Mouse (Mus musculus) embryonic facial prominence, embryonic 13.5 days (tissue): ENCODE data around the gene Rnf31. TPM values are rescaled to one million over a fixed set of nuclear protein-coding genes. Genes with fewer than 3 reads are reported as not detected.

ENCODE experiments used
- ATAC-seq: fragments of 200-750 bp; cut with Nextera tagmentation; 2 replicates; pipeline ENCODE4 v1.8.0; 2017; ENCODE audit warnings: low read depth; ENCODE audit not compliant: insufficient number of reproducible peaks, insufficient read depth, low FRiP score, low TSS enrichment
- H3K27ac ChIP-seq: fragments of 300-500 bp; sonication (generic); 2 replicates; pipeline ENCODE4 v1.5.1; 2015; ENCODE audit warnings: moderate library complexity, mild to moderate bottlenecking, inconsistent platforms
- H3K27me3 ChIP-seq: fragments of 300-500 bp; sonication (generic); 2 replicates; pipeline ENCODE4 v1.6.1; 2015; ENCODE audit warnings: mild to moderate bottlenecking, inconsistent platforms
- H3K36me3 ChIP-seq: fragments of 300-500 bp; sonication (generic); 2 replicates; pipeline ENCODE4 v1.6.1; 2015; ENCODE audit warnings: mild to moderate bottlenecking, inconsistent platforms
- H3K4me1 ChIP-seq: fragments of 300-500 bp; sonication (generic); 2 replicates; pipeline ENCODE4 v1.6.1; 2015; ENCODE audit warnings: inconsistent platforms
- H3K4me2 ChIP-seq: fragments of 300-500 bp; sonication (generic); 2 replicates; pipeline ENCODE4 v1.6.1; 2015; ENCODE audit warnings: moderate library complexity, mild to moderate bottlenecking, inconsistent platforms
- H3K4me3 ChIP-seq: fragments of 300-500 bp; sonication (generic); 2 replicates; pipeline ENCODE4 v1.5.1; 2015; ENCODE audit warnings: mild to moderate bottlenecking, inconsistent platforms
- H3K9ac ChIP-seq: fragments of 300-500 bp; sonication (generic); 2 replicates; pipeline ENCODE4 v1.6.1; 2015; ENCODE audit warnings: mild to moderate bottlenecking, inconsistent platforms
- H3K9me3 ChIP-seq: fragments of 300-500 bp; sonication (generic); 2 replicates; pipeline ENCODE4 v1.6.1; 2016; ENCODE audit warnings: inconsistent platforms
- WGBS: fragments of 180-500 bp; shearing (Covaris S2); methylation state at CpG from one replicate; pipeline ENCODE4 v1.1.7; 2015; ENCODE audit warnings: mixed read lengths; 5-methylcytosine and 5-hydroxymethylcytosine counted together
- polyA plus RNA-seq: library from polyadenylated mRNA; unstranded; fragments of >200 nt; fragmentation: Nextera tagmentation; extraction: Ambion mirVana; gene quantifications from 2 replicates; pipeline ENCODE4 v1.2.1, GENCODE M21; 2015

Gene Rnf31
- polyA plus RNA-seq, 1 experiment from 2014 or later: 17.6 TPM

DNA sequence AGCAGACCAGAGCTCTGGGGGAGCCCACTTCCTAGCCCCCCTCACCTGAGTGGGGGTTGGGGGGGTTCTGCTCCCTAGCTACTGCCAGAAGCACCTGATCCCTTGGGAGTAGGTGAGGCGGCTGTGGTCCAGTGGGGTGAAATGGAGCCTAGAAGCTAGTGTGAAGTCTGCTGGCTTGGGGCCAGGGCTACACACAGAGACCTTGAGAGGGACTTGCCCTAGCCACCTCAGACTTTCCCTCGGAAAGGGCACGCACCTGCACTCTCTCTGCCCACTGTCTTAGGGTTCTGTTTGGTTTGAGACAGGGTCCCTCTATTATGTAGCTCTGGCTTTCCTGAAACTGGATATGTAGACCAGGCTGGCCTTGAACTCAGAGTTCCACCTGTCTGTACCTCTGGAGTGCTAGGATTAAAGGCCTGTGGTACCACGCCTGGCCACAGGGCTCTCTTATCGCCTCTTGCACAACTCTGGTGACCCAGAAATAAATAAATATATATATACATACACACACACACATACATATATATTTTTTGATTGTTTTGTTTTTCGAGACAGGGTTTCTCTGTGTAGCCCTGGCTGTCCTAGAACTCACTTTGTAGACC, 12.7 kb upstream of the Rnf31 start:
- peak overlapping the region; percentile 73 for H3K4me2 ChIP-seq
- no peaks in the 10 kb centered on the region for H3K9me3 ChIP-seq
- peaks cover 26% of the 10 kb centered on the region for H3K36me3 ChIP-seq
- no peaks in the 10 kb centered on the region for H3K27me3 ChIP-seq
- H3K4me3 ChIP-seq: peak overlapping the region; percentile 82
- peaks cover 14% of the 10 kb centered on the region for H3K4me1 ChIP-seq
- WGBS: 27% methylated on average over 6 of the region's 6 CpGs
- H3K27ac ChIP-seq: peak overlapping the region; percentile 78
- peak; percentile 34 for ATAC-seq
- peak overlapping the region; percentile 95 for H3K9ac ChIP-seq

DNA sequence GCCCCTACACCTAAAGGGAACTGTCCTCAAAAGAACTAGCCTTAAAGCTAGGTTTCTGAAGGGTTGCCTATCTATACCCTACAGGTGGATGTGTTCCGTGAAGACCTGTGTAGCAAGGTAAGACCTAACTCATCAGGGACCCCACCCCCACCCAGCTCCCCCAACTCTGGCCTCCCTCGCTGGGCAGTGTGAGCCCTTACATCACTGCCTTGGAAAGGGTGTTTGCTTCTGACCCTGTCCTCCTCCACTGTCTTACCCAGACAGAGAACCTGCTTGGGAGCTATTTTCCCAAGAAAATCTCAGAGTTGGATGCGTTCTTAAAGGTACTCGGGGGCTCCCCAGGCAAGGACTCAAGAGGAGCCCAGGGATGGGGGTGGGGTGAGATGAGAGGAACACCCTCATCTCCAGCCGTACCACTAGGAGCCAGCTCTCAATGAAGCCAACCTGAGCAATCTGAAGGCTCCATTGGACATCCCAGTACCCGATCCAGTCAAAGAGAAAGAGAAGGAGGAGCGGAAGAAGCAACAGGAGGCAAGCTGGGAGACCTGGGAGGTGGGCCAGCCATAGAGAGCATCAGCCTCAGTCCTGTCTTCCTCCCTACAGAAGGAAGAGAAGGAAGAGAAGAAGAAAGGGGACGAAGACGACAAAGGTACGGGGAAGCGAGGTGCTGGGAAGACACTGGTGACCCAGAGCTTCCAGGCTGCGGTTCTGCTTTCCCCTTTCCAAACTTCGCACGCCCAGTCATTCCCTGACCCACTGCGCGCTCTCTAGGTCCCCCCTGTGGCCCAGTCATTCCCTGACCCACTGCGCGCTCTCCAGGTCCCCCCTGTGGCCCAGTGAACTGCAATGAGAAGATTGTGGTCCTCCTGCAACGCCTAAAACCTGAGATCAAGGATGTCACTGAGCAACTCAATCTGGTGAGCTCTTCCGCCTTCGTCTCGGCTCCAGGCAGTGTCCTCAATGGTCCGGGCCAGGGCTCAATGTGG, 11.7 kb upstream of the Rnf31 start:
- H3K27me3 ChIP-seq: peaks cover 7% of the 10 kb centered on the region; the same call in 1 of the 2 replicates
- H3K36me3 ChIP-seq: peaks cover 26% of the 10 kb centered on the region
- H3K9me3 ChIP-seq: no peaks in the 10 kb centered on the region
- H3K4me1 ChIP-seq: peaks cover 20% of the 10 kb centered on the region
- H3K9ac ChIP-seq: no peak overlapping the region; the same call in 1 of the 2 replicates
- 0 out of 2 replicates have a peak overlapping the region, but pooled peaks have one; percentile 3 for H3K4me3 ChIP-seq
- ATAC-seq: no peak
- 84% methylated on average over 23 of the region's 23 CpGs for WGBS
- no peak overlapping the region for H3K27ac ChIP-seq
- H3K4me2 ChIP-seq: 0 out of 2 replicates have a peak overlapping the region, but pooled peaks have one; percentile 73

DNA sequence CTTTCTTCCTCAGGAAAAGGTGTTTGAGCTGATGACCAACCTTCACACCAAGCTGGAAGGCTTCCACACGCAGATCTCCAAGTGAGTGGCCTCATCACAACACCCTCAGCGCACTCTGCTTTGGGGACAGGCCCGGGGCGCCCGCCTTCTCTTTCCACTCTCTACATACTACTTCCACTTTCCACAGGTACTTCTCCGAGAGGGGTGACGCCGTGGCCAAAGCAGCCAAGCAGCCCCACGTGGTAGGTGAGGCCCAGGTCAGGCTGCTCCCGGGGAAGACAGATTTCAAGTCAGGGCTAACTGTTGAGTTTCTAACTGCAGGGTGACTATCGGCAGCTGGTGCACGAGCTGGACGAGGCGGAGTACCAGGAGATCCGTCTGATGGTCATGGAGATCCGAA, 10.8 kb upstream of the Rnf31 start:
- Histone ChIP-seq H3K9ac (no peak overlapping the region), H3K4me1 (peaks cover 24% of the 10 kb centered on the region), H3K27me3 (peaks cover 9% of the 10 kb centered on the region; the same call in 1 of the 2 replicates), H3K4me2 (no peak overlapping the region), H3K36me3 (peaks cover 26% of the 10 kb centered on the region), H3K27ac (no peak overlapping the region), H3K9me3 (no peaks in the 10 kb centered on the region), H3K4me3 (no peak overlapping the region)
- WGBS: 96% methylated on average over 16 of the region's 16 CpGs
- no peak for ATAC-seq

DNA sequence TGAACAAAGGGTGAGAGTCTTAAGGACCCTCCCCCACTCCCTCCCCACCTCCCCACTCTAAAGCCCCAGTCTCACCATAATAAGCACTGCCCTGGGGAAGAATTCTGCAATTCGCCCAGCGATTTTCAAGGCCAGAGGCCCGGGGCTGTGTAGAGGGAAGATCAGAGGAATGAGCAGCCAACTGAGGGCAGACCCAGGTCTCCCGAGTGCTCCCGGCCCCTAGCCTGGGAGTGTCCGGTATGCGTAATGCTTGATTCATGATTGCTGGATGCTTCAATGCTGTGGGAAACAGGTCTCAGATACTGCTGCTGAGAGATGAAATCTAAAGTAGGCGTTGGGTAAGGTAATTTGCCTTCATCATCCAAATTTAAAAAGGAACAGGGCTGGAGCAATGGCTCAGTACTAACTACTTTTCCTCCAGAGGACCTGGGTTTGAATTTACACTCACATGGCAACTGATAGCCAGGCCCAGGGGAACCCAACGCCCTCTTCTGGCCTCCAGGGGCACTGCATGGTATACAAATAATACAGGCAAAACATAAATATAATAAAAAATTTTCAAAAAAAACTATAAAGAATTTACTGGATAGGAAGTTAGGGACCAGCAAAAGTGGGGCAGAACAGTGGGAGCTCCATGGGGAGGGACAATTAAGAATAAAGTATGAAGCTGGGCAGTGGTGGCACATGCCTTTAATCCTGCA, 9.4 kb upstream of the Rnf31 start:
- H3K27ac ChIP-seq: no peak overlapping the region

DNA sequence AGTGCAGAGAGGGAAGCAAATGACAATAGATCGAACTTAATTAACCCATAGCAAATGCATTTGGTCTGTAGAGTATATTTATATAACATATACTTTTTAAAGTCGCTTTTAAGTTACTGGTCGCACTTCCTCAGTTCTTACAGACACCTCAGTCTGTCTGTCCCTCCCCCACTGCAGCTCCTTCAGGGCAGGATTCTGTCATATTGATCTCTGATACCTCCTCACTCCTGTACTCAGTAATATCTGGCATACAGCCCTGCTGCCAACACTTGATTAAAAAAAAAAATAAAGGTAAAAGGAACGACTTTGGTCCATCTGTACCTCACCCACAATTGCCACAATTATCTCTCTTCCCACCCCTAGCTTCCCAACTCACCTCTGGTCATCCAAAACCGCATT, 7.2 kb upstream of the Rnf31 start:
- WGBS: 36% methylated on average over 5 of the region's 5 CpGs

More for the DNA sequence above, 9.4 kb upstream of the Rnf31 start:
- Histone ChIP-seq H3K4me3 (no peak overlapping the region), H3K4me2 (no peak overlapping the region), H3K36me3 (peaks cover 28% of the 10 kb centered on the region), H3K27me3 (peaks cover 9% of the 10 kb centered on the region; the same call in 1 of the 2 replicates), H3K9me3 (no peaks in the 10 kb centered on the region), H3K4me1 (peaks cover 24% of the 10 kb centered on the region), H3K9ac (no peak overlapping the region)
- ATAC-seq: no peak
- WGBS: 68% methylated on average over 9 of the region's 9 CpGs

DNA sequence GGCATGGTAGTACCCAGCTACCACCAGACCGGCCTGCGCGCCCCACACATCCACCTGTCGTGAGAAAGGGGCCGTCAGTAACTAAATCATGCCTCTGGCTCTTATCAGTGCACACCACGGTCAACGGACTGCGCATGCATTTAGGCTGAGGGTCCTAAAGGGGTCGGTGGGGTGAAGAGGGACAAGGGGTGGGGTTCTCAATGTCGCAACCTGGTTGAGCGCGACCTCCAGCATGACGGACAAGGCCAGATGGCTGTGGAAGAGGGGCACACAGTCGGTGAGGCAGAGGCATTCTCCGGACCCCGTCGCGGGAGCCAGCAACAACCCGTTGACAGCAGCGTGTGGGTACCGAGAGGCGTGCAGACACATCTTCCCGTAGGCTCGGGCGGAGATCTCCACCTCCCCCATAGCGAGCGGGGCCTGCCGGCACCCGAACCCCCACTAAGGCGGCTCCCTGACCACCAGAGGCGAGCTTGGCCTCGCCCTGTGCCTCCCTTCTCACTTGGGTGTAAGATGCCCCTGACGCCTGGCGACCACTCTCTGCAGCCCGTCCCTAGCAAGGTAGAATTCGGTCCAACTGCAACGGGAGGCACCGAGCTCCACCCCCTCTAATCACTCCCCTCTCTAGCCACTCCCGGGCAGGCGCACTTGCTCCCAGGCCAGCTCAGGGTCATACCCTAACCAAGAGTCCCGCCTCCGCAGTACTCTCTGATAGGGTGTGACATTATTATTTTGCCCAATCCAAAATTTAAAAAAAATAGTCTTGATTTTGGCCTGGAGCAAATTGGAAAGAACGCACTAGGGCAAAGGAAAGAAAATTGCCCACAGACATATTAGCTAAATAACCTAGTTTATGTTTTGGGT, 6.6 kb upstream of the Rnf31 start, which contains the start of gene Emc9:
TSS of gene Emc9 (minus strand) at position 601 of the 864 bp plus-strand sequence.
- Histone ChIP-seq H3K9me3 (no peaks in the 10 kb centered on the region), H3K27ac (no peak within 1 kb of the TSS), H3K4me3 (peak within 1 kb of the TSS; percentile 52), H3K9ac (peak within 1 kb of the TSS; percentile 74), H3K27me3 (peaks cover 9% of the 10 kb centered on the region; the same call in 1 of the 2 replicates), H3K36me3 (peaks cover 48% of the 10 kb centered on the region), H3K4me1 (peaks cover 21% of the 10 kb centered on the region), H3K4me2 (peak within 1 kb of the TSS; percentile 87)
- 2% methylated on average over 43 of the region's 43 CpGs for WGBS
- 0 out of 2 replicates have a peak, but pooled peaks have one; percentile 65 for ATAC-seq

More for the DNA sequence above, 7.2 kb upstream of the Rnf31 start:
- Histone ChIP-seq H3K9me3 (no peaks in the 10 kb centered on the region), H3K27me3 (peaks cover 9% of the 10 kb centered on the region; the same call in 1 of the 2 replicates), H3K27ac (no peak overlapping the region), H3K36me3 (peaks cover 49% of the 10 kb centered on the region), H3K4me1 (peaks cover 16% of the 10 kb centered on the region), H3K4me3 (peak overlapping the region; percentile 52), H3K4me2 (peak overlapping the region; percentile 87), H3K9ac (peak overlapping the region; percentile 74)
- ATAC-seq: no peak

DNA sequence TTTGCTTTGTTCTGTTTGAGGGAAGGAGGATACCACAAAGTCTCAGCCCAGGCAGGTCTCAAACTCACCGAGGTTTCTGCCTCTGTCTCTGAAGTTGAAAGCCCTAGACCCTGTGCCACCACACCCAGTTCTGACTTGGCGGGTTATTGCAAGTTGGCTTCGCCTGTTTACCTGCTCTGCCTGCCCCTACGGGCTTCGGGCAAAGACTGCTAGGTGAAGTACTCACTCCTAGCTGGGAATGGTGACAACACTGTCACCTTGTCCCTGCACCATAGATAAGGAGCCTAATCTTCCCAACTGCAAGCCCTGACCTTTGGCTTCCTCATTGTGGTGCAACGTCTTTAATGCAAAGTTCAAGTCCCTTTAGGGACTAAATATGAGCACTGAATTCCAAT, 5.9 kb upstream of the Rnf31 start:
- H3K4me3 ChIP-seq: peak overlapping the region; percentile 52
- no peak for ATAC-seq

DNA sequence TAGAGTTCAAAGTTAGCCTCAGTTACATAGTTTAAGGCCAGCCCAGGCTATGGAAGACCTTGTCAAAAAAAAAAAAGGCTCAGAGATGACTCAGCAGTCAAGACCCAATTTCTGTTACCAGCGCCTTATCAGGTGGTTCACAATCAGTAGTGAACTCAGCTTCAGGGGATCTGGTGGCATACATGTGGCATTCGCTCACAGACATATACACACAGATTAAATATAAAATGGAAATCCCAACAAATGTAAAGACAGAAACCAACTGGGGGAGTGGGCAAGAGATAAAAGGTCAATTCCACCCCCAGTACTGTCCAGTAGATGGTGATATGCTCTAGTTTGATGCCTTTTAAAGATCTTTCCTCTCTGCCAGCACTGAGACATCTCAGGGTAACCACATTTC, 5.4 kb upstream of the Rnf31 start:
- H3K9me3 ChIP-seq: no peaks in the 10 kb centered on the region
- 94% methylated on average over 2 of the region's 2 CpGs for WGBS
- ATAC-seq: no peak
- H3K36me3 ChIP-seq: peaks cover 36% of the 10 kb centered on the region
- no peak overlapping the region for H3K4me2 ChIP-seq
- no peak overlapping the region for H3K27ac ChIP-seq
- H3K9ac ChIP-seq: no peak overlapping the region
- no peak overlapping the region for H3K4me3 ChIP-seq
- peaks cover 9% of the 10 kb centered on the region; the same call in 1 of the 2 replicates for H3K27me3 ChIP-seq
- peaks cover 27% of the 10 kb centered on the region for H3K4me1 ChIP-seq

More for the DNA sequence above, 5.9 kb upstream of the Rnf31 start:
- H3K4me1 ChIP-seq: peaks cover 27% of the 10 kb centered on the region
- H3K9ac ChIP-seq: no peak overlapping the region
- H3K9me3 ChIP-seq: no peaks in the 10 kb centered on the region
- peaks cover 42% of the 10 kb centered on the region for H3K36me3 ChIP-seq
- 52% methylated on average over 6 of the region's 6 CpGs for WGBS
- H3K27me3 ChIP-seq: peaks cover 9% of the 10 kb centered on the region; the same call in 1 of the 2 replicates
- H3K27ac ChIP-seq: no peak overlapping the region
- peak overlapping the region; percentile 87 for H3K4me2 ChIP-seq

DNA sequence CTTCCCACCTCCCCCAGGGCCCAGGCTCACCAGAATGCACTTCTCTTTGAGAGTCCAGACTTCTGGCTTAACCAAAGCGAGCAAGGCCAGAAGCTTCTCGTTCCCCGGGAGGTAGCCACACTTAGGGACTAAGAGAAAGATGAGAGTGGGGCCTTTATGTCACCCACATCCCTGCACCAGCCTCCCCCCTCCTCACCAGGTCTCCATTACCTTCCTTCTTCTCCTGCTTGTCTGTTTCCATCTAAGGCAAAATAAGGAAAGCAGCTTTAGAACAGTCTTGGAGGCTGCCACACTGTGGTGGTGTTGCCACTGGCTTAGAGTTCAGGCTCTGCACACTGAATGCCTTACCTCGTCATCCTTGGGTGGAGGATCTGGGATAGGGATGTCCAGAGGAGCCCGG, 2.2 kb upstream of the Rnf31 start:
- H3K36me3 ChIP-seq: peaks cover 33% of the 10 kb centered on the region
- H3K9ac ChIP-seq: peak overlapping the region; percentile 27; the same call in 1 of the 2 replicates
- WGBS: 98% methylated on average over 5 of the region's 5 CpGs
- no peak overlapping the region for H3K4me2 ChIP-seq
- no peaks in the 10 kb centered on the region for H3K9me3 ChIP-seq
- H3K27me3 ChIP-seq: peaks cover 7% of the 10 kb centered on the region; the same call in 1 of the 2 replicates
- no peak overlapping the region for H3K4me3 ChIP-seq
- ATAC-seq: no peak
- H3K27ac ChIP-seq: no peak overlapping the region
- peaks cover 42% of the 10 kb centered on the region for H3K4me1 ChIP-seq

DNA sequence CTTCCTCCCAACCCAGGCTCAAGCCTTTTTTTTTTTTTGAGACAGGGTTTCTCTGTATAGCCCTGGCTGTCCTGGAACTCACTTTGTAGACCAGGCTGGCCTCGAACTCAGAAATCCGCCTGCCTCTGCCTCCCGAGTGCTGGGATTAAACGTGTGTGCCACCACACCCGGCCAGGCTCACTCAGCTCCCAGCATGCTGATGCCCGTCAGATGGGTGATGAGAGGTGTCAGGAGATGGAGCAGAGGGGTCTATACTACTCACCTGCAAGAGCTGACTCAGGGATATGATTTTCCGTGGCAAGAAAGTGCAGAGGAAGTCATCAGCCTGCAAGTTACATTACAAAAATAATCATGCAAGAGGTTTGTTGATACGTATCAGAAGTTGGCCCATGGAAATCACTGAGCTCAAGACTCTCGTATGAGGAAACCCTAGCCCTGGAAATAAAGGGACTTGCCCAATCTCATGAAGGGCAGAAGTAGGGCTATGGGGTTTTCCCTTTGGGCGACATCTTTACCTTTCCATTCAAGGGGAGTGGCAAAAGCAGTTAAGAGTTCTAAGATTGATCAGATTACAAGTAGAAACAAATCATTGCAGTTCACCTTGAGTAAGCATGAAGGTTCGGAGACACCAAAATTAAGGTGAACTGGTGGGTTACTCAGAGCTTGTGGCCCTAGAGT, 1.6 kb upstream of the Rnf31 start:
- ATAC-seq: no peak
- H3K27ac ChIP-seq: peak overlapping the region; percentile 96
- WGBS: 84% methylated on average over 11 of the region's 11 CpGs

More for the DNA sequence above, 1.6 kb upstream of the Rnf31 start:
- peak overlapping the region; percentile 97 for H3K4me2 ChIP-seq
- H3K4me1 ChIP-seq: peaks cover 36% of the 10 kb centered on the region
- H3K9ac ChIP-seq: peak overlapping the region; percentile 92
- peaks cover 38% of the 10 kb centered on the region for H3K36me3 ChIP-seq
- H3K4me3 ChIP-seq: peak overlapping the region; percentile 92
- 0 out of 2 replicates have a peak, but pooled peaks cover under 1% of the 10 kb centered on the region for H3K27me3 ChIP-seq
- H3K9me3 ChIP-seq: no peaks in the 10 kb centered on the region
